Mouse (Mus musculus) urinary bladder, postnatal 4 days (tissue): Measurements from ENCODE around the gene Gm853.

Experiments used
- DNase-seq, 2 experiments: peaks; one replicate each; pipeline ENCODE4 v3.0.0; 2021 to 2022; ENCODE audit warnings: low spot score in 2 of 2

The Gm853 gene

GRCm38 (mm10) chr4:130174335-130175031 is 47.7 kb downstream of the Gm853 start:
- DNase-seq: peak; percentile 73 to 79

- no peak for DNase-seq
Measured at GRCm38 (mm10) chr4:130173911-130174311, 48.3 kb downstream of the Gm853 start.

GRCm38 (mm10) chr4:130173060-130173822 is 49.0 kb downstream of the Gm853 start:
- DNase-seq: no peak

- peak in 1 of 2 experiments; percentile 70 for DNase-seq
Measured at GRCm38 (mm10) chr4:130171951-130172765, 50.0 kb downstream of the Gm853 start.

GRCm38 (mm10) chr4:130170362-130170761 is 51.8 kb downstream of the Gm853 start:
- DNase-seq: no peak

- no peak for DNase-seq
Measured at GRCm38 (mm10) chr4:130169411-130169971, 52.7 kb downstream of the Gm853 start.

GRCm38 (mm10) chr4:130168280-130169183 is 53.7 kb downstream of the Gm853 start:
- peak; percentile 82 to 86 for DNase-seq

- no peak for DNase-seq
Measured at GRCm38 (mm10) chr4:130167814-130168213, 54.4 kb downstream of the Gm853 start.

- no peak for DNase-seq
Measured at GRCm38 (mm10) chr4:130167321-130167720, 54.9 kb downstream of the Gm853 start.

GRCm38 (mm10) chr4:130166592-130166991 is 55.6 kb downstream of the Gm853 start:
- no peak for DNase-seq

- DNase-seq: no peak
Measured at GRCm38 (mm10) chr4:130166061-130166460, 56.1 kb downstream of the Gm853 start.

GRCm38 (mm10) chr4:130164121-130164520 is 58.1 kb downstream of the Gm853 start:
- DNase-seq: no peak

GRCm38 (mm10) chr4:130163391-130163861 is 58.8 kb downstream of the Gm853 start:
- DNase-seq: peak in 1 of 2 experiments; percentile 55

GRCm38 (mm10) chr4:130161349-130161748 is 60.9 kb downstream of the Gm853 start:
- DNase-seq: no peak
